Mouse (Mus musculus): ENCODE data around the gene Cracr2a. TPM values are rescaled to one million over a fixed set of nuclear protein-coding genes. Genes with fewer than 3 reads are reported as not detected.

The Cracr2a gene
- polyA plus RNA-seq, 1 experiment = 4.0 TPM

DNA sequence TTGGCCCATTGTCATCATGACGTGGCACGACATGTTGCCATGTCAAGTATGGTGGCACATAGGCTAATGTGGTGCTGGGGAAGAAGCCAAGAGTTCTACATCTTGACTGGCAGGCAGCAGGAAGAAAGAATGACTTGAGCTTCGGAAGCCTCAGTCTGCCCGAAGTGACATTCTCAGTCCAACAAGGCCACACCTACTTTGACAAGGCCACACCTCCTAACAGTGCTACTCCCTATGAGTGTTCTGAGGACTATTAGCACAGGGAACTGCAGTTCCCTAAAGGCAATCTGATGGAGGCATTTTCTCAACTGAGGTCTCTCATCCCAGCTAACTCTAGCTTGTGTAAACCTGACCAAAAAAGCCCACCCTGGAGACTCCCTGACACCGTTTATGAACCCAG lies 21.5 kb upstream of the Cracr2a start:
- H3K27ac ChIP-seq (ENCODE audit: insufficient read depth, low read length) = no peak overlapping the region
- TF ChIP-seq POLR2A (IDR thresholded peaks at IDR 0.05; ENCODE audit: low read depth, low read length) (no peak), CTCF (IDR thresholded peaks at IDR 0.05; ENCODE audit: extremely low read depth, insufficient read depth, insufficient read length, insufficient replicate concordance) (no peak)
- H3K4me1 ChIP-seq (ENCODE audit: control insufficient read depth, insufficient read depth, insufficient read length) = no peaks in the 10 kb centered on the region
- no peaks in the 10 kb centered on the region for H3K27me3 ChIP-seq (ENCODE audit: control insufficient read depth, insufficient read depth, low read length)
- DNase-seq (ENCODE audit: low read depth in 1 of 2, low spot score in 2 of 2) = no peak
- H3K4me3 ChIP-seq (ENCODE audit: extremely low read depth, insufficient read depth, insufficient read length) = no peak overlapping the region
- no peaks in the 10 kb centered on the region for H3K36me3 ChIP-seq (ENCODE audit: control insufficient read depth, insufficient read depth, low read length)
- WGBS = 71% methylated on average over 5 of the region's 5 CpGs

DNA sequence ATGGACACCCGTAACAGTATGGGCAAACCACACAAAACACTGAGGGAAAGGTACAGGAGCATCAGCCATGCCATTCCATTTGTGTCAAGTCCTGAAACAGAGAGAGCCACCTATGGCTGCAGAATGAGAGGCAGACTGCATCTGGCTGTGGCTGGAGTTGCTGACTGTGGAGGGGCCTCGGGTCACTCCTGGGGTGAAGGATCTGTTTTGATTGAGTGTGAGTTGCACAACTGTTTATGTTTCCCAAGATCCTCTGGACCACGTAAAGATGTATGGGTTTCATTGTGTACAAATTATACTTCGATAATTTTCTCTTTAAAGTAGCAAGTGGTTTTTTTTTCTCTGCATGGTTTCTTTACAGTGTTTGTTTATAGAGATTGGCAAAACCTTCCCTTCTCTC lies 20.6 kb upstream of the Cracr2a start:
- Histone ChIP-seq H3K4me1 (ENCODE audit: control insufficient read depth, insufficient read depth, insufficient read length) (no peaks in the 10 kb centered on the region), H3K4me3 (ENCODE audit: extremely low read depth, insufficient read depth, insufficient read length) (no peak overlapping the region), H3K36me3 (ENCODE audit: control insufficient read depth, insufficient read depth, low read length) (no peaks in the 10 kb centered on the region), H3K27me3 (ENCODE audit: control insufficient read depth, insufficient read depth, low read length) (no peaks in the 10 kb centered on the region), H3K27ac (ENCODE audit: insufficient read depth, low read length) (no peak overlapping the region)
- TF ChIP-seq CTCF (IDR thresholded peaks at IDR 0.05; ENCODE audit: extremely low read depth, insufficient read depth, insufficient read length, insufficient replicate concordance) (no peak), POLR2A (IDR thresholded peaks at IDR 0.05; ENCODE audit: low read depth, low read length) (no peak)
- DNase-seq (ENCODE audit: low read depth in 1 of 2, low spot score in 2 of 2) = no peak
- WGBS = 74% methylated on average over 4 of the region's 4 CpGs

DNA sequence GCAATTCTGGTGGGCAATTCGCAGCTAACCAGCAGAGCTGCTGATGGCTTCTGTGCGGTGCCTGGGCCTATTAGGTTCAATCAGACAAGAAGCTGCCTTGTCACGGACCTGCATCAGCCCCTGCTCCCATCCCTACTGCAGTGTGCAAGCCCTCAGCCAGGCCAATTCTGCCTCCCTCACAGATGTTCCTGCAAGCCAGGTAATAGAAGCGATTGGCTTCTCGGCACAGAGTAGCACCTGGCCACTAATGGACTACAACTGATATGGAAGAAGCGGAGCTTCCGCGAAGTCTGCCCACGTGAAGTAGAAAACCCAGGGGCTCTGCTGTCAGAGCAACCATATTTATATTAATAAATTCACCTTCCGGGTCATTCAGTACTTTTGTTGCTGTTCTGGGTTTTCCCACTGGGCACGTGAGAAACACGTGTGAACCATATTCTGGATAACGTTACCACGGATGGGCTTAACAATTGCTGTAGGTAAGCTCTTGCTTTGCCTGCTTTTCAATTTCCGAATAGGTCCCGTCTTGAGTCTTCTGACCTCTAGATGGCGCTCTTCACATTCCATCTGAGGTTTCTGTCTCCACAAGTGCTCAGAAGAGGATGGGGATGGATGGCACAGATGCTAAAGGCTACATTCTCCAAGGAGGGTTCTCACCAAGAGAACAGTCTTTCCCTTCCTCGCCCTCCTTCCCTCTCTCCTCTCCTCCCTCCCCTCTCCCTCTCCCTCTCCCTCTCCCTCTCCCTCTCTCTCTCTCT lies 19.3 kb upstream of the Cracr2a start:
- DNase-seq (ENCODE audit: low read depth in 1 of 2, low spot score in 2 of 2) = peak; percentile 29 to 31
- Histone ChIP-seq H3K27me3 (ENCODE audit: control insufficient read depth, insufficient read depth, low read length) (no peaks in the 10 kb centered on the region), H3K4me3 (ENCODE audit: extremely low read depth, insufficient read depth, insufficient read length) (no peak overlapping the region), H3K36me3 (ENCODE audit: control insufficient read depth, insufficient read depth, low read length) (no peaks in the 10 kb centered on the region), H3K4me1 (ENCODE audit: control insufficient read depth, insufficient read depth, insufficient read length) (no peaks in the 10 kb centered on the region), H3K27ac (ENCODE audit: insufficient read depth, low read length) (no peak overlapping the region)
- TF ChIP-seq CTCF (IDR thresholded peaks at IDR 0.05; ENCODE audit: extremely low read depth, insufficient read depth, insufficient read length, insufficient replicate concordance) = peak; percentile 67; the same call in 1 of the 2 replicates
- TF ChIP-seq POLR2A (IDR thresholded peaks at IDR 0.05; ENCODE audit: low read depth, low read length) = no peak
- 40% methylated on average over 18 of the region's 18 CpGs for WGBS

DNA sequence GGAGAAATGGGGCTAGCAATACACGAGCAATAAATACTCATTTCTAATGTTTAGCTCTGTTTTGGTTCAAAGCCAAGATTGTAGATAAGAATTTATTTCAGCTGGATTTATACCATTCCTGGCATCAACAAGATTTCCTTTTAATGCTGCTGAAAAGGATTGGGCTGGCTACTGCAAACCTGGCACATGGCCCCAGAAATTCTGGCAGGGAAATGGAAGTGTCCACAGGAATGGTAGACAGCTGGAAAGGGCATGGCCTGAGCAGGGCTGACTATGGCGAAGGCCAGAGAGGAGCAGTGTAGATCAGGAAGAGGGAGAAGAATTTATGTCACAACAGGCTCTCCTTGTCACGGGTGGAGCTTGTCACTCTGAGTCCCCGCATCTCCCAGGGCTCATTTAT lies 14.5 kb upstream of the Cracr2a start:
- Histone ChIP-seq H3K36me3 (ENCODE audit: control insufficient read depth, insufficient read depth, low read length) (no peaks in the 10 kb centered on the region), H3K4me1 (ENCODE audit: control insufficient read depth, insufficient read depth, insufficient read length) (no peaks in the 10 kb centered on the region), H3K27me3 (ENCODE audit: control insufficient read depth, insufficient read depth, low read length) (no peaks in the 10 kb centered on the region), H3K4me3 (ENCODE audit: extremely low read depth, insufficient read depth, insufficient read length) (no peak overlapping the region), H3K27ac (ENCODE audit: insufficient read depth, low read length) (no peak overlapping the region)
- no peak for DNase-seq (ENCODE audit: low read depth in 1 of 2, low spot score in 2 of 2)
- 74% methylated on average over 4 of the region's 4 CpGs for WGBS
- no peak for TF ChIP-seq POLR2A (IDR thresholded peaks at IDR 0.05; ENCODE audit: low read depth, low read length)
- TF ChIP-seq CTCF (IDR thresholded peaks at IDR 0.05; ENCODE audit: extremely low read depth, insufficient read depth, insufficient read length, insufficient replicate concordance) = no peak

DNA sequence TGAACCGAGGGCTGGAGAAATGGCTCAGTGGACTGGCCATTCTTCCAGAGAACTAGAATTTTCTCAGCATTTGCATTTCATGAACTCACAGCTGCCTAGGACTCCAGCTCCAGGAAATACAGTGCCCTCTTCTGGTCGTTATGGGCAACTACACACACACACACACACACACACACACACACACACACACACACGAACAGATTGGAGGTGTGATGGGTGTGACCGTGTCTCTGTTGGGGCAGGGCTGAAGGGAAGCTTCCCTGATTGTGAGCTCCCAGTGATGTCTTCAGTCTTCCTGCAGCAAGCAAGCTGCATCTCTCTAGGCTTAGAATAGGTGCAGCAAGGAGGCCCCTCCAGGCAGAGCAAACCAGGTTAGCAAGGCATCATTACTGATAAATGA lies 8.2 kb upstream of the Cracr2a start:
- Histone ChIP-seq H3K27ac (ENCODE audit: insufficient read depth, low read length) (no peak overlapping the region), H3K36me3 (ENCODE audit: control insufficient read depth, insufficient read depth, low read length) (no peaks in the 10 kb centered on the region), H3K4me1 (ENCODE audit: control insufficient read depth, insufficient read depth, insufficient read length) (no peaks in the 10 kb centered on the region), H3K4me3 (ENCODE audit: extremely low read depth, insufficient read depth, insufficient read length) (no peak overlapping the region), H3K27me3 (ENCODE audit: control insufficient read depth, insufficient read depth, low read length) (no peaks in the 10 kb centered on the region)
- 83% methylated on average over 4 of the region's 4 CpGs for WGBS
- TF ChIP-seq CTCF (IDR thresholded peaks at IDR 0.05; ENCODE audit: extremely low read depth, insufficient read depth, insufficient read length, insufficient replicate concordance) = no peak
- no peak for DNase-seq (ENCODE audit: low read depth in 1 of 2, low spot score in 2 of 2)

DNA sequence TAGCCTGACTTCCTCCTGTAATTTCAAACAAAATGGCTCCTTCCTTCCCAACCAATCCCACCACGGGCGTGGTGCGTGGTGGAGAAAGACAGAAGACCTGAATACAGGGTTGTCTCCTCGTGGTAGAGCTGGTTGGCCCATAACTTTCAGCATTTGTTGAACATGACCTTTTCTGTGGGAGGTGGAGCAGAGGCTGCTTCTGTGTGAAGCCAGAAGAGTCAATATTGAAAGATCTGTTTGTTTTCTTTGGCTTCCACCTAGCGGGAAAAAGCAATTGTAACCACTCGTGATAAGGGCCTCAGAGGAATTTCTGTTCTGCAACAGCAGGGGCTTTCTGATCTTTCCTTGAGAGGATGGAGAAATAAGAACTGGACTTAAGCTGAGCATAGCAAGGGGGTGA lies 5.6 kb upstream of the Cracr2a start:
- Histone ChIP-seq H3K4me1 (ENCODE audit: control insufficient read depth, insufficient read depth, insufficient read length) (no peaks in the 10 kb centered on the region), H3K4me3 (ENCODE audit: extremely low read depth, insufficient read depth, insufficient read length) (no peak overlapping the region), H3K36me3 (ENCODE audit: control insufficient read depth, insufficient read depth, low read length) (no peaks in the 10 kb centered on the region), H3K27ac (ENCODE audit: insufficient read depth, low read length) (no peak overlapping the region), H3K27me3 (ENCODE audit: control insufficient read depth, insufficient read depth, low read length) (no peaks in the 10 kb centered on the region)
- 81% methylated on average over 6 of the region's 6 CpGs for WGBS
- no peak for DNase-seq (ENCODE audit: low read depth in 1 of 2, low spot score in 2 of 2)
- TF ChIP-seq CTCF (IDR thresholded peaks at IDR 0.05; ENCODE audit: extremely low read depth, insufficient read depth, insufficient read length, insufficient replicate concordance) (no peak), POLR2A (IDR thresholded peaks at IDR 0.05; ENCODE audit: low read depth, low read length) (no peak)

DNA sequence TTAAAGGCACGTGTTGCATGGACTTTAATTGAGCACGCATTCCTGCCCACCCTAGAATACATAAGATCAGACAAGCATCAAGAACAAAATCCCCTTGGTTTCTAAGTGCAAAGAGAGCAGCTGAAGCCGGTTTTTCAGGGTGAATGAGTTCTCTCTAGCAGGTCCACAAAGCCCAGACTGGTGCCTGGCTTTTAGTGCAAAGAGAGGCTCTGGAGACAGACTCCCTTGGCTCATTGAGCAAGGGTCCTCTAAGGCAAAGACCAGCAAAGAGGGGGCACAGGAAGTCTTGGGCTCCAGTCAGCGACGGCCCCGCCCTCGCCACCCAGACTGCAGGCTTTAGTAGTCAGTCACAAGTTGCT lies 287 bp upstream of the Cracr2a start:
- Histone ChIP-seq H3K4me1 (ENCODE audit: control insufficient read depth, insufficient read depth, insufficient read length) (peaks cover 7% of the 10 kb centered on the region; the same call in 1 of the 2 replicates), H3K27me3 (ENCODE audit: control insufficient read depth, insufficient read depth, low read length) (no peaks in the 10 kb centered on the region), H3K4me3 (ENCODE audit: extremely low read depth, insufficient read depth, insufficient read length) (peak overlapping the region; percentile 78; the same call in 1 of the 2 replicates), H3K27ac (ENCODE audit: insufficient read depth, low read length) (no peak overlapping the region), H3K36me3 (ENCODE audit: control insufficient read depth, insufficient read depth, low read length) (no peaks in the 10 kb centered on the region)
- DNase-seq (ENCODE audit: low read depth in 1 of 2, low spot score in 2 of 2) = no peak
- 17% methylated on average over 7 of the region's 7 CpGs for WGBS
- TF ChIP-seq POLR2A (IDR thresholded peaks at IDR 0.05; ENCODE audit: low read depth, low read length) (no peak), CTCF (IDR thresholded peaks at IDR 0.05; ENCODE audit: extremely low read depth, insufficient read depth, insufficient read length, insufficient replicate concordance) (no peak)
